Mouse (Mus musculus) ovary, postnatal 10 days (tissue): Measurements from ENCODE around the gene Bbs7.

Experiments used
- DNase-seq: peaks from one replicate; pipeline ENCODE4 v3.0.0; 2022; ENCODE audit warnings: low spot score

Gene Bbs7

GRCm38 (mm10) chr3:36551343-36551742, 61.9 kb downstream of the Bbs7 start:
- DNase-seq, result no peak

- no peak for DNase-seq
Observed at GRCm38 (mm10) chr3:36544961-36545360, 68.3 kb downstream of the Bbs7 start.

GRCm38 (mm10) chr3:36541399-36541798, 71.9 kb downstream of the Bbs7 start:
- DNase-seq, result no peak

- no peak for DNase-seq
Observed at GRCm38 (mm10) chr3:36540756-36541155, 72.5 kb downstream of the Bbs7 start.

- no peak for DNase-seq
Observed at GRCm38 (mm10) chr3:36537701-36538470, 75.4 kb downstream of the Bbs7 start.

DNA sequence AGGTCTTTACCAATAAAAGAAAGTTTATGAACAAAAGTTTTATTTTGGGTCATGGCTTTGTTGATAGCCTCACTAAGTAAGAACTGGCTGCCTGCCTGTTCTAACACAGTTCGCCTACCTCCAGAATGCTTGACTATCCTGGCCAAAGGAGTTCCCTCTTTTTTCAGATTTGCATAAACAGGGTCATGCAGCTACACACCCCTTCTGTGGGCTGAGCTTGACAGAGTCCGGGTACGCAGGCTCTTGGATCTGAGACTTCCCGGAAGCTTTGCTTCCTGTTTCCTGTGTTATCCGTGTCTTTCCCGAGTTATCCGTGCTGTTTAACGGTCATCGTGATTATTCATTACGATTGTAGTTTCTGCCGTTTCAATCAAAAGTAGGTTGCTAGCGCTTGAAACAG, 77.2 kb downstream of the Bbs7 start:
- no peak for DNase-seq

GRCm38 (mm10) chr3:36533201-36533672, 80.0 kb downstream of the Bbs7 start:
- no peak for DNase-seq

DNA sequence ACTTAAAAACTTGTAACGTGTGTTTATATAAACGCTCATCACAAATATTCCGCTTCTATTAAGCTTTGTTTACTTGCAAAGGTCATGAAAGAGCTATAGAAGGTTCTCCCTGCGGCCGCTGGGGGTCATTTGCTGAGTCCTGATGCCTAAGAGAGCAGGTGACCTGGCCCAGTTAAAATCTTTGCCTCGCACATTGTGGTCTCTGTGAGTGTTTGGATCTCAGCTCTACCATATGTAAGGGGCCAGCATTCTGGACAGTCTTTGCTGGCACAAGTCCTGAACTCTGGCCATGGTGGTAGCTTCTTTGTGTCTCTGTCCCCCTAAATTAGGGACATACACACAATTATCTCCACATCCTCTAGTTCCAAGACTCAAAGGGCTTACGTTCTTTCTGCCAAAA, 80.5 kb downstream of the Bbs7 start:
- no peak for DNase-seq

DNA sequence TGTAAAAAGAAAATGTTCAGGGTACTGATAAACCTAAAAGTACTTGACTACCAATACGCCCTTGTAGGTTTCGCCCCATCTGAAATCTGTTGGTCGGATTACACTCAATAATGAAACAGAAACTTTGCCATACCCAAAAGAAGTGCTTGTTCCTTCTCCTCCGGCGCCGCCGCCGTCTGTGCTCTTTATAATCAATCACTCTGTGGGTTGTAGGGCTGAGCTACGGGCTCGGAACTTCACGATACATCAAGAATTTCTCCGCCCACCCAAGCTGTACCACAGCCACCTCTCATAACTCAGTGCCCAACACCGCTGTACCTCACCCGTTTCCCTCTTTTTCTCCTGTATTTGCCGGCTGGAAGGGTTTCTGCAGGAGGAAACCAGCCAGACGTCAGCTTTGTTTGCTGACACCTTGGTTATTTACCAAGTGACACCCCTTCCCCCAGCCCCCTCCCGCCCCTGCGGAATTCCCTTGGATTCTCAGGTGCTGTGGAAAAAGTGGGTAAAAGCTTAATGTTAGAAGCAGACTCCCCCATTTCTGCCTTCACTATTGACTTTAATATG, 81.2 kb downstream of the Bbs7 start:
- no peak for DNase-seq

- no peak for DNase-seq
Observed at GRCm38 (mm10) chr3:36531242-36531641, 82.0 kb downstream of the Bbs7 start.

GRCm38 (mm10) chr3:36530781-36531180, 82.5 kb downstream of the Bbs7 start:
- DNase-seq, result no peak

- no peak for DNase-seq
Observed at GRCm38 (mm10) chr3:36530345-36530744, 82.9 kb downstream of the Bbs7 start.

DNA sequence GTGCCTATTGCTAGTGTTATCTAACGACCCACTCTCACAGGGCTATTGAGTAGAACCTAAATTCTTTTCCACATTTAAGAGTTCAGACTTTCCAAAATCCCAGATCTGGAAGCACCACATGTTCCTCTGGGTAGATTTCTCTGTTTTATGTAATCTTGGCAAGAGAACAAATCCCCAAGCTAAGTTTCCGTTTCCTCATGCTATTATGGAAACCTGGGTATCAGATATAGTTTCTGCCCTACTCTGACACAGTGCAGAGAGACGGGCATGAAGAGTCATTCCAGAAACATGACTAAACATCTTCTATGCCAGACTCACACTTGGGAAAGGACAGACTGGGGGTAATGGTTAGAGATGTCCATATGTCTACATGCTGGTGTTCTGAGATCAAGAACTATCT, 88.8 kb downstream of the Bbs7 start:
- no peak for DNase-seq
